Mouse (Mus musculus): ENCODE data around the gene Fkbp11.
"Not testable (repeated sequence)": the region's sequence is repeated elsewhere in the genome, so short reads cannot be mapped to it uniquely, and the experiment has no call there.

The Fkbp11 gene

GRCm38 (mm10) chr15:98727443-98728321, at the start of gene Fkbp11:
Gene Fkbp11, minus strand, starts transcription at chr15:98728198.
- peak; percentile 94 for DNase-seq (ENCODE audit: low read depth, low spot score)

DNA sequence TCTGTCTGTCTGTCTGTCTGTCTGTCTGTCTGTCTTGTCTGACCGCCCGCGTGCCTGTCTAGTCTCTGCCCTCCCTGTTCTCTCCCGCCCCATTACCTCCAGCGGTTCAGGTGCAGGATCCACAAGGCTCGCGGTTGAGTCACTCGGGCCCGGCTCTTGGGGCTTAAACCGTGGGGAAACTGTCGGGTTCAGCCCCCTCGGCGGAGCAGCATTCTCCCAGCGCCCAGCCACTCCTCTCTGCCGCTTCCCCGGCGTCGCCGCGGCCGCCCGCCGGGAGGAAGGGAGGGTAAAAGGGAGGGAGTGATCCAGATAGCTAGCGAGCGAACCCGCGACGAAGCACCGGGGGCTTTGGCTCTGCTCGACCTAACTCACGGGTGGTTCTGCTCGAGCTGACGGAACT, 49.8 kb upstream of the Fkbp11 start, which contains the start of gene Wnt10b:
Gene Wnt10b (minus strand): TSS at position 389 of the 400 bp plus-strand sequence.
- no peak for DNase-seq (ENCODE audit: low read depth, low spot score)

- DNase-seq (ENCODE audit: low read depth, low spot score), result no peak
Measured at GRCm38 (mm10) chr15:98777005-98777616, 49.1 kb upstream of the Fkbp11 start.

DNA sequence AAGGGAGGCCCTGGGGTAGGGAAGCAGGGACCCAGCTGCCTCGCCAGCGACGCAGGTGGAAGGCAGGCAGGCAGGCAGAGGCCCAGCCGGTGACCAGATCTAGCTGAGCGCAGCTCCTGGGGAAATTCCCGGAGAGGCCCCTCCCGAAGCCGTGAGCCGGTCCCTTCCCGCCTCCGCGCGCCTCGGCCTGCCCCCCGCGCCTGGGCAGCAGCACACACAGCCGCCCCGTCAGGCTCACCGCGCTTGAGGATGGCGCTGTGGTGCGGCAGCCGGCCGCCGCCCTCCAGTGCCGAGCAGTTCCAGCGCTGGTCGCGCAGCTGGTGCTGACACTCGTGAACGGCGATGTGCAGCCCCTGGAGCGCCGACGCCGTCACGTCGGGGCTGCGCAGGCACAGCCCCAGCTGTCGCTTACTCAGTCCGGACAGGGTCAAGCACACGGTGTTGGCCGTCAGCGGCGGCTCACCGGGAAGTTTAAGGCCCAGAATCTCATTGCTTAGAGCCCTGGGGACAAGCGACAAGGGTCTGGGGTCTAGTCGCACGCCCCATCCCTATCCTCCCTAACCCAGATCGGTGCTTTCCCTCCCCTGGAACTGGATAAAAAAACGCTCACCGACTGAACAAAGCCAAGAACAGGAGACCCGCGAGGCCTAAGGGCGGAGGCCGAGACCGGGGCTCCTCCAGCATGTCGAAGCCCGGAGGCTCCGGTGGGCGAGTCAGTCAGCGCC, 48.4 kb upstream of the Fkbp11 start:
- DNase-seq (ENCODE audit: low read depth, low spot score), result no peak

GRCm38 (mm10) chr15:98775533-98775932, 47.5 kb upstream of the Fkbp11 start:
- no peak for DNase-seq (ENCODE audit: low read depth, low spot score)

DNA sequence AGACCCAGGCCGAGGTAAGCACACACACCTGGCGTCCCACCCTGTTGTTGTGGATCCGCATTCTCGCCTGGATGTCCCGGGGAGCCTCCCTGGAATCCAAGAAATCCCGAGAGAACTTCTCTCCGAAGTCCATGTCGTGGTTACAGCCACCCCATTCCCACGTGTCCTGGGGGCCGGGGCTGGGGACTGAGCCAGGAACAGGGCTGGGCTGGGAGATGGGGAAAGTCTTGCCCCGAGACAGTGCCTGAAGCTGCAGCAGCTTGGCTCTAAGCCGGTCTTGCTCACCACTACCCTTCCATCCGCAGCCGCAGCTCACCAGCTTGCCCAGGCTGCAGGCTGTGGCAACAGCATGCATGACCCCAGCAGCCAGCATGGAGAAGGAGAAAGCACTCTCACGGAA, 46.1 kb upstream of the Fkbp11 start:
- no peak for DNase-seq (ENCODE audit: low read depth, low spot score)

DNA sequence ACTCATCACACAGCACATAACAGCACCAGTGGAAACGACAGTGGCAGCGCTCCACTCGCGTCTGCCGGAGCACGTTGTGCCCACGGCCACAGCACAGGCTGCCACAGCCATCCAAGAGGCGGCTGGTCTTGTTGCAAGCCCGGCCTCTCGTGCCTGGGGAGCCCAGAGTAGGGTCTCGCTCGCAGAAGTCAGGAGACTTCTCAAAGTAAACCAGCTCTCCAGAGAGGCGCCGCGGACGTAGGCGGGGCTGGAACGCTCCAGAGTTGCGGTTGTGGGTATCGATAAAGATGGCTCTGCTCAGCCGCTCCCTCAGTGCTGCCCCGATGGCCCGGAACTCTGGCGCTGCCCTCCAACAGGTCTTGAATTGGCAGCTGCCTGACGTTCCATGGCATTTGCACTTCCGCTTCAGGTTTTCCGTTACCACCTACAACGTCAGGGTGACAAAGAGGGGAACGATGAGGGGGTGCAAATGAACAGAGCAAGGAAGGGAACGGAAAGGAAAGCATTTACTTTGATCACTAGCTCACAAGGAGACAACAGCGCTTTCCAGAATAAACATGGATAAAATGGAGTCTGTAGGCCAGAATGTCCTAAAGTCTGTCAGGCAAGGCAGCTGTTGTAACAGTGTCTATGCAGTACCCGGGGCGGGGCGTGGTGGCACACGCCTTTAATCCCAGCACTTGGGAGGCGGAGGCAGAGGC, 44.7 kb upstream of the Fkbp11 start:
- peak; percentile 47 for DNase-seq (ENCODE audit: low read depth, low spot score)

DNA sequence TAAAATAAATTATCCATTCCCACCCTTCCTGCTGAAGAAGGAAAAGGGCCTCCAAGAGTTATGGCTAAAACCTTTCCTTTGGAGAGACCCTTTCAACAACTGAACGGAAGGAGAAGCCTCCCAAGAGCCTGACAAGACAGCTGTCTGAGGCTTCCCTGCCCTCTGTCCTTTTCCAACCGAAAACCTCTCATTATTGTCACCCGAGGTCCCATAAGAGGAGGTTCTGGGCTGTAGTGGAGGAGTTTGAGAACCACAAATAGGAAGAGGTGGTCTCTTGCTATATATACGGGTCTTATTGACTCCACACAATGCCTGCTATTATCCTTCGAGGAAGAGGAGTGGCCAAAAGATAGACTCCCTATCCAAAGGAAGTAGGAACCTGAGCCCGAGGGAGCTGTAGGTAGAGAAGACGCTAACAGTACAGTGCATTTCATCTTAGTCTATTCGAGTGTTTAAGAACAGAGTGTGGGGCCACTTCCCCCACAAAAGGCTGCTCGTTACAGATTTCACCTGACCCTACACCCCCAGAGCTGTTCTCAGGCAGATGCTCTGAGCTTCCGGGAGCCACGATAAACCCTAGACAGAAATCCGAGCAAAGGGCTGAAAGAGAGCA, 43.9 kb upstream of the Fkbp11 start:
- no peak for DNase-seq (ENCODE audit: low read depth, low spot score)

DNA sequence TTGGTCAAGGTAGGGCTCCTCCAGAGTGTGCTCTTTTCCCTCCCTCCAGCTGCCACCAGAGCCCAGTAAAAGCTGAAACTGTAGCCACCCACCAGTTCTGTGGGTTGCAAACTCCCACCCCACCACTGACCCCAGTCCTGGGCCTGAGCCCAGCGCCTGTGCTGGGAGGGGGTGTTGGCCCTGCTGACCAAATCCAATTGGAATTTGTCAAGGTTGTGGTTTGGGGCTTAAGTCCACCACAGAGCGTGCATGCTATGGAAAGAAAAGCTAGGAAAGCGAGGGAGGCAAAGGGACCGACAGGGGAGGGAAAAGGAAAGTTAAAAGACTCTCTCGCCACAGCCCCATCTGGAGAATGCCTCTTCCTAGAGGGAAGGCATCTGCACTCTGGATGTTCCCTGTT, 40.3 kb upstream of the Fkbp11 start:
- DNase-seq (ENCODE audit: low read depth, low spot score), result no peak

GRCm38 (mm10) chr15:98765929-98766328, 37.9 kb upstream of the Fkbp11 start:
- DNase-seq (ENCODE audit: low read depth, low spot score), result no peak

- DNase-seq (ENCODE audit: low read depth, low spot score), result peak; percentile 94
Measured at GRCm38 (mm10) chr15:98762670-98763529, 34.9 kb upstream of the Fkbp11 start, which contains the start of gene Arf3. Gene Arf3, minus strand, starts transcription at chr15:98763214.

DNA sequence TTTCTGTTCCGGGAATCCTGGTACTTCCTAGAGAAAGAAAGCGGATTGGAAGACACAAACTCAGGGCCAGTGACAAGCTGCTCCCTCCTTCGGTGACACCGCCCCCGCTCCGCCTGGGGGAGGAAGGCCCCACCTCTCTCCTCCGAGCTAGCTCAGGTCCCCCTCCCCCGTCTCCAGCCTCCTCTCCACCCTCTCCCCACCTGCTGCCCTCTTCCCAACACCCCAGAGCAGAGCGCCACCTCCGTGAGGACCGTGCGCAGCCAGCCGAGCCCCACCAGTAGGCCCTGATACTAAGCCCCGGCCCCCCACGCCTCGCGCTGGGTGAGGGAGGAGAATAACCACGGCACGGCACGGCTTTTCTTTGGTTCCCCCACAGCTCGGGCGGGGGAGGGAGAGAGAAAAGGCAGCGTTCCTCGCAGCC, 34.2 kb upstream of the Fkbp11 start:
- DNase-seq (ENCODE audit: low read depth, low spot score), result peak; percentile 93

- no peak for DNase-seq (ENCODE audit: low read depth, low spot score)
Measured at GRCm38 (mm10) chr15:98754125-98754524, 26.1 kb upstream of the Fkbp11 start.

DNA sequence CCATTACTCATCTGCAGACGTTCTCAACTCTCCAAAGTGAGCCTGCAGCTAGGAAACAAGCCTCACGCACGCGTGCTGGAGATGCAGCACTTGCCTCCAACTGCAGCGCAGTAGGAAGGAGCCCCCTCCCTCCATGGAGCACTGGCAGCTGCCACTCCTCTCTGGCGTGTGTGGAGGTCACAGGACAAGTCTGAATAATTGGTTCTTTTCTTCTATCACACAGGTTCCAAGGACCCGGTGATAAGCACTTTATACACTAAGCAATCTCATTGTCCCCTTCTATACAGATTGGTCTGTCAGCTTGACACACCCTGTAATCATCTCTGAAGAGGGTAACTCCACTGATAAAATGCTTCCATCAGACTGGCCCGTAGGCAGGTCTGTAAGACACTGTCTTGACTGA, 25.0 kb upstream of the Fkbp11 start:
- DNase-seq (ENCODE audit: low read depth, low spot score), result peak; percentile 51

GRCm38 (mm10) chr15:98749093-98749492, 21.1 kb upstream of the Fkbp11 start:
- DNase-seq (ENCODE audit: low read depth, low spot score), result no peak

DNA sequence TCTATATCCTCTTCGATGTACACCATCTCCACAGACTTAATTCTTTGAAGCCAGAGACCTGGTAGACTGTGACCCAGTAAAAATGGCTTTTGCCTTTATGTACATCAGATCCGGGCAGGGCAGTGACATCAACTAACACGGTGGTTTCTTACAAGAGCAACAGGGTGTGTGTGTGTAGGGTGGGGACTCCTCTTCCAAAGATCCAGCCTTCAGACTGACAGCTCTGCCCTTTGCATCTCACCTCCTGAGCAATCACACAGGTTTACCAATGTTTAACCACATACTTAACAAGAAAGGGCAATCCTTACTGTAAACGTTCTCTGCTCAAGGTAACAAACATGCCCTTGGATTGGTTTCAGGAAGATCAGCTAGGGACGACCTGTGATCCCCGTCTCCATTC, 19.3 kb upstream of the Fkbp11 start:
- DNase-seq (ENCODE audit: low read depth, low spot score), result no peak

DNA sequence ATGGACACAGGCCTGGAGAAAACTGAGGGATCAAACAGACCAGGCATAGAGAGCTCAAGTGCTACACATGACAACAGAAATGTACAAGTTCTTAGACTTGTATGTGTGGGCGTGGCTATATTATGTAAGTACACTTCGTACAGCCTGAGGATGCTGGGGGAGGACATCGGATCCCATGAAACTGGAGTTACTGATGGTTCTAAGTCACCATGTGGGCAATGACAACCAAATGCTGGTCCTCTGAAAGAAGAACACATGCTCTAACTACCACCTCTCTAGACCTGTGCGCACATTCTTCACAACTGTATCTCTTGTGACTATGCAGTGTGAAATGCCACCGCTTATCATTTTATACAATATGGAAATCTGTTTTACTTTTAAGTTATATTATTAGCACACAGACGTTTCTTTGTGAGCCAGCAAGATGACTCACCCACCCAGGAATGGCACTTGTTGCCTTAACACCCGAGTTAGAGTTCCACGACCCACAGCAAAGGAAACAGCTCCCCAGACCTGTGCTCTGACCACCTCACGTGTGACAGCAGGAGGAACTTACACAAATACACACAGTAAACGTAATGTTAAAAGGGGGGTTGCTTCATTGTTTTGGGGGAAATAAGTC, 18.5 kb upstream of the Fkbp11 start:
- no peak for DNase-seq (ENCODE audit: low read depth, low spot score)

GRCm38 (mm10) chr15:98743863-98744262, 15.9 kb upstream of the Fkbp11 start:
- DNase-seq (ENCODE audit: low read depth, low spot score), result not testable (repeated sequence)

DNA sequence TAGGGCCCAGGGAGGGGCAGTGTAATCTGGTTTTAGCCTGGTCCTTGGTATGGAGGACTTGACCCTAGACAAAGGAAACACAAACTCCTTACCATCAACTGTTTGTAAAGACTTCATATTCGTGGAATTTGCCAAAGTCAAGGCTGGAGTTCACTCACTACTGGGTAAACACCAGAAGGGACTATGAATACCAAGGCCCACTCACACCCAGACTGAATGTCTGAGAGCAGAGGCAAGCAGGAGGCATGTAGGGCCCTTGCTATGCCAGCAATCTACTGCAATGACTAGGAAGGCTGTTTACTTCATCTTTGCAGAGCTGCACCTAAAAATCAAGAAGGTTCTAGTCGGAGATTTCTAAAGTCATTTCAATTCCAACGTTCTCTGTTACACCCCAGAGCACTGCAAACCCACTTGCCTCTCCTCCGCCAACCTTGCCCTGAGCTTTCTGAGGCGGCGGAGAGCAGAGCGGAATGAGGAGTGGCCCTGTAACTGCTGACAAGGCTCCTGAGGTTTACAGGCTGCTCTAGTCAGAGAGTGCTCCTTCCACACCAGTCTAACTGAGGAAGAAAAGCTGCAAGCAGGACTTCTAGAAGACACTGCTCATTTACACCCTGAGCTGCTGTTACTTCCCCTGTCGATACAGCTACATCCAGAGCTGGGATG, 14.9 kb upstream of the Fkbp11 start:
- DNase-seq (ENCODE audit: low read depth, low spot score), result no peak
